Mouse (Mus musculus): ENCODE measurements around the gene Polr3f. TPM values are rescaled to one million over a fixed set of nuclear protein-coding genes. Genes with fewer than 3 reads are reported as not detected.
A peak's percentile ranks its signal among the peaks of the same experiment; 100 is the strongest.

The Polr3f gene
- total RNA-seq (2021) = 10 to 100 TPM; 18.5 to 19.5 TPM

DNA sequence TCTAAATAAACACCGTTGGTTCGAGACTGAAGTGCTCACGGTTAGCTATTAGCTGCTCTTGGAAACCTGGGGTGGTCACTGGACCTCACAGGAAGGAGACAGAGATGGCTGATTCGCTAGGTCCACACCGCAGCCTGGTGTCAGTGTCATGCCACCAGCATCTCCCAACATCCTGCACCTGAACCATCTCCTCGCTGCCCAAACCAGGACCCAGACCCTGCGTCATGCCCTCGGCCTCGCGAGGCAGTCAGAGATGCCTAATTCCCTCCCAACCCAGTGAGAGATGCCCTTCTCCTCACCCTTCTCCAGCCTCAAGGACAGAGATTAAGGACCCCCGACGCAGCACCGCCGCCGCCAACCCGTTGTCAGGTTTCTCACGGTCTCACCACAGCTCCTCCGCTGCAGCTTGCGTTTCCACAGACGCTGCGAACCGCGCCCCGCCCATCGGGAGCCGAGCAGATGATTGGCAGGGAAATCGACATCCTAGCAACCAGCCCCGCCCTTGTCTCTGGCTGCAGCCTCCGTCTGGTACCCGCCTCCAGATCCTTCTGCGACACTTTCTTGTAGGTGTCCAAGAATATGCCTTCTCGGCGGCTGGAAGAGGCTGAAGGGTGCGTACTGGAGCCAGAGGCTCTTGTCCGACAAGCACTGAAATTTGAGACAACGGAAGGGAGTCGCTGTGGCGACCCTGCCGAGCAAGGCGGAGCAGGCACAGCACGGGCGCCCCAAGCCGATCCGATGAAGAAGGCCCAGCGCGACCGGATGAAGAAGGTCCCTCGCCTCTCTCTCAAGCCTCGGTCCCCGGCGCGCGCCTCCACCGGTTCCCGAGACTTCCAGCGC, at the start of gene Polr3f, which contains the start of gene Dzank1:
Gene Polr3f (plus strand): TSS at position 738 of the 840 bp plus-strand sequence.
Gene Dzank1 (minus strand): TSS at position 434 of the 840 bp plus-strand sequence.
- DNase-seq = peak; percentile 95

DNA sequence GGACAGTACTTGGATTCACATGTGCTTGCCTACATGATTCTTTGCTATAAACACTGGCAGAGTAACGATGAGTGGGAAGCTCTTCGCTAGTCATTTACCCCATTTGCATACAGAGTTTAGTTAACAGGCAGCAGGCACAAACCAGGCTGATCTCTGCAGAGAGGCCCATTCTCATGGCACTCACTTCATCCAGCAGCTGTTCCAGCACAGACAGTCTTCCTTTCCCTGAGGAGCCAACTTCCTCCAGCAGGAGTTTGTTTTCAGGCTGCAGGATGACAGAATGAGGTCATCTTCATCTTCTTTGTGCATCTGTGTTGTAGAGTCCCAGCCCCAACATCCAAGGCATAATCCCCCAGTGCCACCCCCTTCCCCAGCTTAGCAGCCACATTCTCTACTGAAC, 48.1 kb upstream of the Polr3f start:
- peak; percentile 18 for DNase-seq

DNA sequence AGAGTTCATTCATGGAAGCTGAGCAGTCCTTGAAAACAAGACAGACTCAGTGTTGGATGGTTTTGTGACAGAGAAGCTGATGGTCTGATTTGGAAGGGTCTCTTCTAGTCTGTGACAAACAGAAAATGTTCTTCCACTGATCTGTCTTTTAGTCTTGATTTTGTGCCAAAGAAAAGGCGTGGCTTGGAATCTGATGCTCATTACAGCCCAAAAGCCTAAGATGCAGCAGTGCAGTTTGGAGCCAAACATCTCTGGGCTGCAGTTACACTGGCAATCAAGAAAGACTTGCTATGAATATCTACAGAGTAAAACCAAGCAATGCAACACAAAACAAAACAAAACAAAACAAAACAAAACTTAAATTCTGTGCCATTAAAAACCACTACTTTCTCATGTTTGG, 43.4 kb upstream of the Polr3f start:
- no peak for DNase-seq

DNA sequence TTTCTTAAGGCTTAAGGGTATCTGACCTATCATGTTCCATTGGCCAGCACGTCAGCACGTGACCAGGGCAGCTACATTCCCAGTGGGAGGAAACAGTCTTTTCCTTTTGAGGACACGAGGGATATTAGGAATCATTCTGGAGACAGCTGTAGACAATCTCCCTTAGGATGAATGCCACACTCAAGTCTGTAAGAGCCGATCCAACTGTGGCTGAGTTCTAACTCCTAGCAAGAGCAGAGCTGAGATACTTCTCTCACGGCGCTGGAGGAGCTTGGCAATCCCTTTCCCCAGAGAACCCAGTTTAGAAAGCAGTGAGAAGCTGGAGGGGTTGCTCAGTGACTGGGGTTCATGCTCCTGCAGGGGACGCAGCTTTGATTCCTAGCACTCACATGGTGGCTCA, 42.1 kb upstream of the Polr3f start:
- no peak for DNase-seq

DNA sequence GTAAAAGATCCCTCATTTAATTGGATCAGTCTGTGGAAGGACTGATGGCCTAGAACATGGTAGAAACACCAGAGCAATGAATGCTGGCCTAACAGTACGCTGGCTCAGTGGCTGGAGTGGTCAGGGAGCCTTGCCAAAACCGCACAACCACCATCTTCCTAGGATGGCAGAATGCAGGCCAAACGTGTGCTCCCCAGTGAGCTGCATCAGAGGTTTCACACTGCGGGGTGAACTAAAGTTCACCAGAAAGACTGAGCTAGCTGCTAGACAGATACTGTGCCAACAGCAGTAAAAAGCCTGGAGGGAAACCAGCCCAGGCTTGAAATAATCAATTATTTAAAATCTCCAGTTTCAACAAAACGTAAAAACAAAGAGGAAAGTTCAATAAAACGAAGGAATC, 40.0 kb upstream of the Polr3f start:
- no peak for DNase-seq

DNA sequence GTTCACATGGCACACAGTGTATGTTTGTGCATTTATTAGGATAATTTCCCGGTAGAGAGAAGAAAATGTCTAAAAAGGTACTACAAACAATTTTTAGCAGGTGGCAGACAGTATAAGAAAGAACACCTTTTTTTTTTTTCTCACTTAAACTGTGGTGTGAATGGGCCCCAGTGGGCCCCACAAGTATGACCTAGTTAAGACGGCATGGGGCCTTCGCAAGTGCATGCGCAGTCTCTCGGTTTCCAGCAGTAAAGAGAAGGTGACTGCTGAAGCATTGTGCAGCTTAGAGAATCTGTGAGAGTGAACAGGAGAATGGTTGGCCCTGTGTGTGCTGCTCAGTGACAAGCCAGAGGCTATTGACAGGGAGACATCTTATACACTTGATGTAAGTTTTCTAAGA, 38.2 kb upstream of the Polr3f start:
- DNase-seq = no peak

DNA sequence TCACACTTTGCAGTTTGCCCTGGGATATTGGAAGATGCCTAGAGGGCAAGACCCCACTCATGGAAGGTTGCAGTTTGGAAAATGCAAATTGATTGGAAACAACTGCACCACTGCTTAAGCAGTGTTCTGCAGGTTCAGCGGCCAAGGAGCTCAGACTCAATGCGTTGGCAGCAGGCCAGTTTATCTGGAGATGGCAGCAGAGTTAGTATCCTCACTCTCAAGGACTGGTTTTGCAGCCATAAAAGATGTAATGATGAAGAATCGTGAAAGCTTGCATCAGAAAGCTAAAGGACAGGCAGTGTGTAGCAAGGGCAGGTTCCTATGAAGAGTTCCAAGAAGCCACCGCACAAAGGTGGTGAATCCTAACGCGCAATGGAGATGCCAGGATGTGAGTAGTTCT, 25.4 kb upstream of the Polr3f start:
- no peak for DNase-seq

DNA sequence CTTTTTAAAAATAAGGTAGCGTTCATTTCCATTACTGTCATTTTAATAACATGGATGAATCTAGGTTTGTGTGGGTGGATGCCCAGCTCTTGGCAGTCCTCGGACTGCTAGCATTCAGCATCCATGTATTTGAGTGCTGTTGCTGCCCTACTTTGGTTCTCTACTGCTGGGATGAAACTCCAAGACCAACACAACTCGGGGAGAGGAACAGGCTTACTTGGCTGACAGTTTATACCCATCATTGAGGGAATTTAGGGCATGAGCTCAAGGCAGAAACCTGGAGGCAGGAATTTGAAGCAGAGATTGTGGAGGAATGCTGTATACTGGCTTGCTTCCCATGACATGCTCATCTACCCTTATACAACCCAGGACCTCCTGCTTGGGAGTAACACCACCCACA, 12.9 kb upstream of the Polr3f start:
- DNase-seq = no peak

DNA sequence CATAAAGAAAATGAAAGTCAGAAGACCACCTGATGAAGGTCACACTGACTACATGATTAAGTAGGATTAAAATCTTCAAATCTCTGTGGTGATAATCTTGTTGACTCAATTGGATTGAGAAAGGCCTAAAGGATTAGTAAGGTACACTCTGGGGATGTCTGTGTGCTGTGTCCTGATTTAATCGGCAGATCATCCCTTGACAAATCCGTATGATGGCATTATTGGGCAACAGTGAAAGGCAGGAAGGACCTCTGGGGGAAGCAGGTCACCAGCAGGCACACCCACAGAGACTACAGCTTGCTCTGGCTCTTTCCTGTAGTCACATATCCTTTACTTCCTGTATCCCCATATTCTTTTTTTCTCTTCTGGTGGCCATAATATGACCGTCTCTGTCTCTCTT, 7.7 kb upstream of the Polr3f start:
- DNase-seq = no peak

DNA sequence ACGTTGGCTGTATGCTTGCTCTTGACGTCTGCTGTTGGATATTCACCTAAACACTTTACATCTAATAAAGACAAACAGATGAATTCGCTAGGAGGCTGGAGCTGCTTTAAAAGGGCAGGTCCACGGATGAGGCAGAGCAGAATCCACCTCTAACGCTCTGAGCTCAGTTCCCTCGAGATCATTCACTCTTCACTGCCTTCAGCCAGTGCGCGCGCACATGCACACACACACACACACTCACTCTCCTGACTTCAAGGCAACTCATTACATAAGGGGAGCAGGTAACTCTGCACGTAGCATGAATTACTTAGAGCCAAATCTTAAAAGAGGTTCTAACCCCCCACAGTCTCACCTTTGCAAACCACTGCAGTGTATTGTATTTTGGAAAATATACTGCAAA, 1.7 kb upstream of the Polr3f start:
- no peak for DNase-seq

DNA sequence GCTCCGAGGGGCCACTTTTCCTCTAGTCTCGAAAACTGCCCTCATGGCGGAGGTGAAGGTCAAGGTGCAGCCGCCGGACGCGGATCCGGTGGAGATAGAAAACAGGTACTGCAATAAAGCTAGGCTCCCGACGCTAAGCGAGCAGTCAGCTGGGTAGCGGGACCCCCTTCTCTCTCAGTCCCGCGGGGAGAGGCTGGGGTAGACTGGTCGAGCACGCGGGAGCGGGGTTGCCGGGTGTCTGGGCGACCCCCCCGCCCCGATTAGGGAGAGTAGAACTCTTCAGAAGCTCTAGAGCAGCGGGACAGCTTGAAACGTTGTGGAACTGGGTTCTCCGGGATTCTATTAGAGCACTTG, 280 bp downstream of the Polr3f start:
- no peak for DNase-seq

DNA sequence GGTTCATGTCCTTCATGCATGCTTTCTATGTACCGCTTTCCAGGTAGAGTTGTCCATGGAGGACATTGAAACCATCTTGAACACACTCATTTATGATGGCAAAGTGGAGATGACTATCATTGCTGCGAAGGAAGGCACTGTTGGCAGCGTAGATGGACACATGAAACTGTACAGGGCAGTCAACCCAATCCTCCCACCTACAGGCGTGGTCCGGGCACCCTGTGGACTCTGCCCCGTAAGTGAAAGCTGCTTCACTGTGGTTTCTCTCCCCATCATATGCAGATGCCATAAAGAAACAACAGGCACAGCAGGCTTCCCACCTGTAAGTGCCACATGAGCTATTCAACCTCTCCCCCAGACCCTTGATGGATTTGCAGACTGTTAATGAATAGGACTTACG, 9.6 kb downstream of the Polr3f start:
- DNase-seq = no peak

DNA sequence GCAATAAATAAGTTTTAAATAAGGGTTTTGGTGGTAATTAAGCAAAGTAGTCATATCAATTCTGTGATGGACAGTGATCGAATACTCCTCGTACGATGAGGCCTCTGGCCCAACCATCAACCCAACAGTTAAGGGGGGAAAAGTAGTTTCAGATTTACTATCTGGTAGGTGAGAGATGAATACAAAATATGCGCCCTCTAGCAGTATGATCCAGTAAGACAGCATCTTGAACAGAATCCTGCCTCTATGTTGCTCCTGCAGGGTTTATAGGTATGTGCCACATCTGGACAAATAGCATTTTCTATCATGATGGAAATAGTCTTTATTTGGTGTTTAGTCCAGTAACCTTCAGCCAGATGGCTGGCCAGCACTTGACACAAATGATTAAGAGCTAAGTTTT, 13.7 kb downstream of the Polr3f start:
- DNase-seq = no peak

DNA sequence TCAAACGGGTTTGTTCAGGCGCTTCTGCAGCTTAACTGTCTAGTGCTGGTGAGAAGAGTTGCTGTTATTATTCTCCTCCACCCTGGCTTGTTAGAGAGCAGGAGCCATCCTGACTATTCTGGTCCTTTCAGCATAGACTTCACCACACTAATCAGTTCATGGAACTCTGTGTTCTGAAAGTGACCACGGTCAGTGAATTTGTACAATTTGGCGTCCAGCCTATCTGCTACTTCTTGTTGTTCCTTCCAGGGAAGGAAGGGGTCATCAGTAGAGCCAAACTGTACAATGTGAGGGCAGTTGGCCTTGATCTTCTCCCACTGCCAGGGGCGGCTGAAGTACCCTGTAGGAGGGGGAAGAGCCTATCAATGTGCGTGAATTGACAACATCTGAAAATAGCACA, 16.2 kb downstream of the Polr3f start:
- DNase-seq = peak; percentile 11

DNA sequence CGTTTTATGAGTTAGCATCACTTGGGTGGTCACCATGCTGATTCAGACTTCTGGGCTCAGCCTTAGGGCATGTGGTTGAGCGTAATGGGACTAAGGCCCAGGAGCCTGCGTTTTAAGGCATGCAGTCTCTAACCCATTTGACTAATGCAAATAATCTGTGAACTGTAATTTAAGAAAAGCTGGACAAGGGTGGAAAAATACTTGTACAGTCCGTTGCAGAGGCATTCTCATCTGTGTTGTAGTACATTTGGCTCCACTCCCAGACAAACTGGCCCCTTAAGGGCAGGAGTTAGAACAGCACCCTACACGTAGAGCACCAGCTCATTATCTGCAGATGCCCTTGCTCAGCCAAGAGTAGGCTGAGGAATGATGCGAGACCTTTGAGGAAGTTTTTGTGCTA, 17.1 kb downstream of the Polr3f start:
- DNase-seq = peak; percentile 32

DNA sequence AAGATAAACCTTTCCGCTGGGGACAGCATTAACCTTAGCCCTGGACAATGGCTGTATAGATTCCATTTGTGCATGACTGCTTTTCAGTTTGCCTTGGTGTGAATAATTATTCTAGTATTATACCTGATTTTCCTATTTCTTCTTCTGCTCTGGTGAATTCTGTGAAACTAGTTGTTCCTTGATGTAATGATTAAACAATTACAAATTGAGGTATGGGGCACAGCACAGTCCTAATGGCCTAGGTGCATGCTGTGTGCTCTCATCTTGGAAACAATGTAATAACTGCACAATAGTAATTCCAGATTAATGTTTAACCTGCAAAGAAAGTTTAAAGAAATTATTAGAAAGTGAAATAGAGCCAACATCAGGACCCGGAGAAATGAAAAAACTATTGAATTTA, 17.5 kb downstream of the Polr3f start:
- no peak for DNase-seq

DNA sequence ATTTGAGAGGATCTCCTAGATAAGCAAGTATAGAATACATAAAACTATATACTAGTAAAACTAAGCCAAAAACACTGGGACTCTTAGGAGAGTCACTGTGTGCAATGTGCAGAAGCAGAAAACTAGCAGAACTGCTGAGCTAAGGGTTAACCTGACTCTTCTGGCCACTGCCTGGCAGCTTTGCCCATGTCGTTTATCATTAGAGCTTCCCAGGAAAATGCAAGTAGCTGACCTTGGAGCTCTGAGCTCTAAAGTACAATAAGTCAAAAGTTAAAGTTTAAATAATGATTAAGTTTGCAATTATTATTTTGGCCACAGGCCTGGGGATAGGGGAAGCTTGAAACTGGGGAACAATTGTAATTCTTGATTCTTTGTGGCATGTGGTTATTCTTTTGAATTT, 18.0 kb downstream of the Polr3f start:
- DNase-seq = no peak

DNA sequence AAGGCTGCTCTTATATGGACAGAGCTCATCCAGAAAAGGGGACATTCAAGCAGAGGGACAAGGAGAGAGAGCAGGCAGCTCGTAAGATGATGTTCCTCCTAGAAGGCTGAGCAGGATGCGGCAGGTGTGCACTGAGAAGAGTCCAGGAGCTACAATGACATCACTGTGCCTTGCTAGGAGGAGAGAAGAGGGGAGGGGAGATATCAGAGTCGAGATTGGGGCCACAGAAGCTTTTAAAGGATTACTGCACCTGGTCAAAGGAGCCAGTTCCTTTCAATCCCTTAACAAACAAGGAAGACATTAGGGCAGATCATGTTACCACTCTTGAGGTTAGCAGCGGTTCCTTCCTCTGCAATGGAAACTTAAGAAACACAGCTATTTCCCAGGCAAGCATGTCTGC, 20.0 kb downstream of the Polr3f start:
- no peak for DNase-seq

DNA sequence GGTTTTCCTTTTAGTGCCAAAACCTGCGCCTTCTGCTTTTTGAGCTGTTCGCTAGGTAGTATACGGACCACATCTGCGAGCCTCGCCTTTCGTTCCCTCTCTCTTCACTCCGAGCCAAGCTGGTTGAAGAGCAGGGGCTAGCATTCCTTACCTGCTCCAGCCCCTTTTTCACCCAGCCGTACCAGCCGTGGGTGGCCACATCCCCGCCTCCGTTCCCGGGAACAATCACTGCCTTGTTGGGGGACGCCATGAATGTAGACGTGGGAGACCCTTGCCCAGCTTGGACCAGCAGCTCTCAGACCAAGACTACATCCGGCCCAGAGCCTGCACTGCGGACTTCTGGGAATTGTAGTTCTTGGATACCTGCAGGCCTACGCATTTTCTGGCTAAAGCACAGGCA, 23.0 kb downstream of the Polr3f start, which contains the start of gene Rbbp9:
Gene Rbbp9 (minus strand): TSS at position 341 of the 400 bp plus-strand sequence.
- DNase-seq = peak; percentile 55

DNA sequence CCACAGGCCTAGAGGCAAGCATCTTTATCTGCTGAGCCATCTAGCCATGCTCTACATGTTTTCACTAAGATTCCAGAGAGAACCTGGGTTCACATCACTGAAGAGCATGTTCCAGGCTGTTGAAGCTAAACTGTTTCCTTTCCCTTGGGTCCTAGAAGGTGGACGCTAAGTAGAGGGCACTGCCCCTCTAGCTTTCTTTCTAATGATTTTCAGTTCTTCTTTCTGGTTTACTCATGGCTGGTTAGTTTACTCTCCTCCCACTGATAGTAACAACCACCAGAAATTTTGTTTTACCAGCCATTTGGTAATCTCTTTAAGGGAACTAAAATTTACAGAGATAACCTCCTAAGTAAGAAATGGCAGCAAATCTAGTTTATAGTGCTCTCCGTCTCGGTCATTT, 26.4 kb downstream of the Polr3f start:
- DNase-seq = no peak

DNA sequence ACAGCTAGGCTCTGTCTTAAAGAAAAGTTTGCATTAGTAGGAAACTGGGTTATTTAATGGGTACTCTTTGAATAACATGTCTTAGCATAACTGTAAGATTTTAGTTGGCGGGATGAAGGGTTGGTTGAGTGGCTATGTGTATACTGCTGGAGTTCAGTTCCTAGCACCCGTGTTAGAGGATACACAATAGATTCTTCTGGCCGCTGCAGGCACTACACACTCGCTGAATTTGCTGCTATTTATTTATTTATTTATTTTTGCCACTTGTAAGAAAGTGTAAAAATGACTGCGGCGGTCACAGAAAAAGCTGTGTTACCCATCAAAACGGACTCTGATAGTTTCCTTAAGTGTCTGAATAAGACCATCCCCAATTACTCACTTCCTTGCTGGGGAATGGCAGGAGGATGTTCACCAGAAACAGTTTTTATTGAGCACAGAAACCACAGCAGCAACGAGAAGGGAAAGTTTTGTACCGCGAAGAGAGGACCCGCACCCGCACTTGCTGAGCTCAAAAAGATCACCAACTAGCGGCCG, 27.8 kb downstream of the Polr3f start:
- DNase-seq = no peak

DNA sequence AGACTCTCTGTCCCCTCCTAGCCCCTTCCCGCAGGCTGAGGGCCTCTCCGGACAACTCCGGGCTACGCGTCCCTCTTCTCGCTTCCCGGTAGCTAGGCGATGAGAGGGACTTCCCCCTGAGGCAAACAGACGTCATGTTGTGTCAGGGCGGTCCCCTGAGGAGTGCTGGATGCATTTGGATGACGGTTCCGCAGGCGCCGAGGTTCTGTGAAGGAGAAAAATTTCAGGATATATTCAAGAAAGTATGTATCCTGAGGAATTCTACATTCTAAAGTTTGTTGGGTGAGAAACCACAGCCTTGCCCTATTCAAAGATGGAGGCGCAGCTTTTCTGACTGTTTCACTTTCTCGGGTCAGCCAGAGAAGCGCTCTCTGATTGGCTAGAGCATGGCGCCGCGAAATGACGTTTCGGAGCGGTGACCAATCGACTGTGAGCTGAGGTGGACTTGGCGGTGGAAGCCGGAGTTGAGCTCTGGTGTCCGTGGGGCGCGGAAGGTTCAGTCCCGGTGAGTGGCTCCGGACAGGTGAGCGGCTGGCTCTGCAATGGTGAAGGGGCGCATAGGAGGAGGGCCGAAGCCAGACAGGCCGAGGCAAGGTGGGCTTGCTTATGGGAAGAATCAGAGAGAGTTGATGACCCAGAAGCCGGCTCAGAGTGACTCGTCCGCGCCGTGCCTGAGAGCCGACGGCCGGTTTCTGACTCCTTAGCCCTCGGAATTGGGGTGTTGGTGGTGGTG, 28.5 kb downstream of the Polr3f start, which contains the start of gene Sec23b:
Gene Sec23b (plus strand): TSS at position 410 of the 733 bp plus-strand sequence.
- peak; percentile 97 for DNase-seq

DNA sequence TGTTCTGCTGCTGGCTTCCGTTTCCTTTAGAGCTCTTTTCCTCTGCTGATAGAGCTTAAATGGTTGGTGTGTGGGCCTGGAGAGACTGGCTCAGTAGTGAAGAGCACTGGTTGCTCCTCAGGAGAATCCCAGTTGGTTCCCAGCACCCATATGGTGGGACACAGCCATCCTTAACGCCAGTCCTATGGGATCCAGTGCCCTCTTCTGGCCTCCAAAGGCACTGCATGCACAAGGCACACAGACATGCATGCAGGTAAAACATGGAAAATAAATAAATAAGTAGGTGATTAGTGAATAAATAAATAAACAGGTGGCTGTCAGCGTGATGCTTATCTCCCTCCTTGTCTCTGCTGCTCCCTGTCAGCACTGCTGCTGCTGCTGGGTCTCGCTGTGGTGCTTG, 61.2 kb downstream of the Polr3f start:
- DNase-seq = no peak

Data from heart, postnatal 4 days (tissue).